Mouse (Mus musculus): Measurements from ENCODE around the gene Lrmp.

- TF ChIP-seq CTCF (IDR thresholded peaks at IDR 0.05; ENCODE audit: low read depth, low read length) (no peak), POLR2AphosphoS5 (IDR thresholded peaks at IDR 0.05; ENCODE audit: insufficient replicate concordance, low read depth, low read length) (no peak), GATA2 (IDR thresholded peaks at IDR 0.05; ENCODE audit: borderline replicate concordance, low read depth, low read length) (no peak), GATA1 (IDR thresholded peaks at IDR 0.05; ENCODE audit: borderline replicate concordance, low read length) (no peak)
Observed at GRCm38 (mm10) chr6:145120086-145120485, 4.6 kb downstream of the Lrmp start.
